Mouse (Mus musculus): ENCODE measurements around the gene Slc16a2.

DNA sequence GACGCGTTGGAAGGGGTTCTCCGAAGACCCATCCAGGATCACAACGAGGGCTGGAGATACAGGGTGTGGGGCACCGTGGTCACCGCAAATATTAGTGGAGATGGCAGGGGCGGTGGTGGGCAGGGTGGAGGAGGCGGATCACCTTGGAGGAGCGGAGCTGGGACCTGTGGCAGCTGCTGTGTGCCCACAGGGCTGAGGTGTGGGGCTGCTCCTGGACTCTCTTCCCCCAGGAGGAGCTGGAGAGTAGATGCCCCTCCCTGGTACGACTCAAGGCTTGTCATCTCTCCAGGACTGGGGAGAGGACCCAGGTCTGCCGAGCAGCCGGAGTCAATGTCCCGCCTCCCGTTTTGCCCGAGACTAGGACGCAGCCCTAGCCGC, 127.0 kb downstream of the Slc16a2 start:
- TF ChIP-seq CTCF (IDR thresholded peaks at IDR 0.05; ENCODE audit: control insufficient read depth, insufficient read depth, insufficient read length) = no peak
- TF ChIP-seq CEBPB (IDR thresholded peaks at IDR 0.05; ENCODE audit: low read depth) = no peak
- no peak for TF ChIP-seq MAX (IDR thresholded peaks at IDR 0.05)

Measured in C2C12 (cell line).